Mouse (Mus musculus) forebrain, embryonic 14.5 days (tissue): ENCODE results near the gene Thrsp. TPM values are rescaled to one million over a fixed set of nuclear protein-coding genes. Genes with fewer than 3 reads are reported as not detected.

Experiments
- ATAC-seq: fragments of 200-750 bp; cut with Nextera tagmentation; 2 replicates; pipeline ENCODE4 v1.8.0; 2017; ENCODE audit warnings: mild to moderate bottlenecking, moderate library complexity
- DNase-seq: peaks from one replicate; pipeline ENCODE4 v3.0.0-alpha.2; 2015; ENCODE audit warnings: low spot score
- H3K27ac ChIP-seq: fragments of 300-500 bp; sonication (generic); 2 replicates; pipeline ENCODE4 v1.5.1; 2014; ENCODE audit warnings: low read depth, mild to moderate bottlenecking, control low read depth, low read length, moderate library complexity
- H3K27me3 ChIP-seq: fragments of 300-500 bp; sonication (generic); replicated peaks from 2 replicates; pipeline ENCODE4 v1.6.1; 2014; ENCODE audit warnings: low read length, control low read depth, mixed read lengths; ENCODE audit not compliant: control insufficient read depth, insufficient read depth
- H3K36me3 ChIP-seq: fragments of 300-500 bp; sonication (generic); 2 replicates; pipeline ENCODE4 v1.6.1; 2014; ENCODE audit warnings: low read length, control low read depth; ENCODE audit not compliant: control insufficient read depth, insufficient read depth
- H3K4me1 ChIP-seq: fragments of 300-500 bp; sonication (generic); 2 replicates; pipeline ENCODE4 v1.6.1; 2014; ENCODE audit warnings: antibody characterized with exemption, low read length, control low read depth; ENCODE audit not compliant: control insufficient read depth, insufficient read depth
- H3K4me2 ChIP-seq: fragments of 300-500 bp; sonication (generic); 2 replicates; pipeline ENCODE4 v1.6.1; 2014; ENCODE audit warnings: mild to moderate bottlenecking, control low read depth, low read length
- H3K4me3 ChIP-seq: fragments of 300-500 bp; sonication (generic); 2 replicates; pipeline ENCODE4 v1.5.1; 2014; ENCODE audit warnings: low read depth, low read length, control low read depth
- H3K9ac ChIP-seq: fragments of 300-500 bp; sonication (generic); 2 replicates; pipeline ENCODE4 v1.6.1; 2014; ENCODE audit warnings: mild to moderate bottlenecking, low read length, control low read depth, moderate library complexity
- H3K9me3 ChIP-seq: fragments of 300-500 bp; sonication (generic); replicated peaks from 2 replicates; pipeline ENCODE4 v1.6.1; 2016; ENCODE audit warnings: low read length, control low read depth, mixed read lengths; ENCODE audit not compliant: control insufficient read depth
- WGBS: fragments of 180-500 bp; shearing (Covaris S2); extraction: QIAGEN DNeasy Blood & Tissue Kit; methylation state at CpG from one replicate; pipeline ENCODE4 v1.1.7; 2014; 5-methylcytosine and 5-hydroxymethylcytosine counted together
- polyA plus RNA-seq: library from polyadenylated mRNA; unstranded; fragments of >200 nt; fragmentation: Nextera tagmentation; extraction: Ambion mirVana; gene quantifications from 2 replicates; pipeline ENCODE4 v1.2.1, GENCODE M21; 2014

Thrsp gene
- polyA plus RNA-seq, 1 experiment from 2014 or later = 3.2 TPM

DNA sequence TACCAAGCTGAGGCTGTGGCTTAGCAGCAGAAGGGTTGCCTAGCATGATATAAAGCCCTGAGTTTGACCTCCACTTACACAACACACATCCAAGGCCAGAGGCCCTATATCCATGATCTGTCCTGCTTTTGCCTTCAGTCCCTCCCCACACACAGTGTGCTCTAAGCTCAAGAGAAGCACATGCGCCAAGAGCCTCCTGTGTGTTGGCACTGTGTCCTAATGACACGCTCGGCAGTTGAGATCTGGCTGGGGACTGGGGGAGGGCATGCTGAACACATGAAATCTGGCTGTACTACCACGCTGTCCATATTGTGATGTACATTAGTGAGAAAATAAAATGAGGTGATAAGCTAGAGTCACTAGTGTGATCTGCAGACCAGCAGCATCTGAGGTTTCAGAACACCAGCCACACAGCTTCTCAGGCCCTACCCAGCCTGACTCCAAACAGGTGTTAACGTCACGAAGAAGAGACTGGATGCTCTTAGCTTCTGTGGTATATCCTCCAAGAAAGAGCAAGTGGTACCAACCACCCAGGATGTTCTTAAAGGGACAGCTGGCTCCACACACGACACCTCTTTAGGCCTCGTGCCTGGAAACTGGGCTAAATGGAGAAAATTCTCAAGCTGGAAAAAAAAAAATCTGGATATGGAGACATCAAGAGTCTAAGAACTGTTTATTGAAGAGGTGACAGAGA, 3.6 kb upstream of the Thrsp start:
- WGBS = 54% methylated on average over 8 of the region's 8 CpGs
- Histone ChIP-seq H3K27me3 (no peaks in the 10 kb centered on the region), H3K9me3 (no peaks in the 10 kb centered on the region), H3K27ac (no peak overlapping the region; the same call in 1 of the 2 replicates), H3K36me3 (no peaks in the 10 kb centered on the region), H3K9ac (no peak overlapping the region), H3K4me3 (no peak overlapping the region), H3K4me1 (peaks cover 5% of the 10 kb centered on the region; the same call in 1 of the 2 replicates), H3K4me2 (no peak overlapping the region)
- ATAC-seq = no peak
- DNase-seq = peak; percentile 45

DNA sequence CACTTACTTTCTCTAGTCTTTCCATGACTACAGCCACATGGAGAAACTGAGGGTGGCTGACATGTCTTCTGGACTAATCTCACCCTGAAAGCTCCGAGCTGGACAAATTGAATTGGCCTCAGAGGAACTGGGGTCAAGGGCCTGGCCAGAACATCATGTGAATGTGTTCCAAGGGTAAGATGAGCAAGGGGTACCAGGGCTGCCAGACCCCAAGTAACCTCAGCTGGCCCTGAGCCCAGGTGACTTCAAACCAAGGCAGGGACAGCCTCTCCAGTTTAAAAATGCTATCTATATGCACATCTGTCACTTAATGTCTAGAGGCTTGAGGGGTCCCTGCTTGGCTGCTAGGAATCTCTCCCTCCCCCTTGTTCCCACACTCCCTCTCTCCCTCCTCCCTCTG, 2.9 kb upstream of the Thrsp start:
- H3K4me2 ChIP-seq = no peak overlapping the region
- H3K27ac ChIP-seq = no peak overlapping the region
- 88% methylated on average over 1 of the region's 1 CpGs for WGBS
- ATAC-seq = no peak
- no peaks in the 10 kb centered on the region for H3K9me3 ChIP-seq
- no peak for DNase-seq
- H3K9ac ChIP-seq = no peak overlapping the region
- H3K36me3 ChIP-seq = no peaks in the 10 kb centered on the region
- peaks cover 5% of the 10 kb centered on the region; the same call in 1 of the 2 replicates for H3K4me1 ChIP-seq
- no peak overlapping the region for H3K4me3 ChIP-seq
- H3K27me3 ChIP-seq = no peaks in the 10 kb centered on the region

DNA sequence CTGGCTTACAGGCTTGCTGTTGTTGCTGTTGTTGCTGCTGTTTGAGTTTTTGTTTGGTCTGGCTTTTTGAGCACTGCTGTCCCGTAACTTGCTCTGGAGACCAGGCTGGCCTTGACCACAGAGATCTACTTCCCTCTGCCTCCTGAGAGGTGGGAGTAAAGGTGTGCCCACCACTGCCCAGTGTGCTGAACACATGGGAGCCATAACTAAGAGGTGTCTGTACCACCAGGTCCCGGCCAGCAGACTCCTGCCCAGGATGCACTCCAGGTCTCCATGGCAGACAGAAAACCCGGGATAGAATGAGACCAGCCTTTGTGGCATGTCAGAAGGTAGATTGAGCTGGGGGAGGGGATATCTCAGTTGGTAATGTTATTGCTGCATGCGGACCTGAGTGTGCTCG, 1.6 kb upstream of the Thrsp start:
- Histone ChIP-seq H3K27ac (no peak overlapping the region), H3K4me1 (peaks cover 3% of the 10 kb centered on the region; the same call in 1 of the 2 replicates), H3K9me3 (no peaks in the 10 kb centered on the region), H3K4me2 (no peak overlapping the region), H3K9ac (no peak overlapping the region), H3K36me3 (no peaks in the 10 kb centered on the region), H3K4me3 (no peak overlapping the region), H3K27me3 (no peaks in the 10 kb centered on the region)
- DNase-seq (no peak), ATAC-seq (no peak)
- 88% methylated on average over 5 of the region's 5 CpGs for WGBS

DNA sequence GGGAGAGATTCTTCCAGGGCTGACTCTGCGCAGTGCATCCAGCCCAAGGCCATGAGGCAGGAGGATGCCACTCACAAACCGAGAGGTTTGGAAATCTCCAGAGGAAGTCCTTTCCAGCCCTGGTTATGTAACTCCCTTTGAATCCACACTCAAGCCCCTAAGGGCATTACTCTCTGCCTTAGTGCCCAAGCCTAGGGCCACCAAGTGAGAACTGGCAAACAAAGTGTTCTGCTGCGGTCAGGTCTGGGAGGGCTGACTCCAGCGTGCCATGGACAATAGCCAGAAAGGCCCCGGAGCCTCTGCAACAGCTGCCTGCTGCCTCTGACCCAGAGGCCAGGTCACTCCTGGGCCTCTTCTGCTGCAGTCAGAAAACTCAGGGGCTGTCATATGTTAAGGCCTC, 1.2 kb upstream of the Thrsp start:
- H3K27ac ChIP-seq = no peak overlapping the region
- DNase-seq = no peak
- H3K36me3 ChIP-seq = no peaks in the 10 kb centered on the region
- no peak overlapping the region for H3K4me3 ChIP-seq
- 78% methylated on average over 5 of the region's 5 CpGs for WGBS
- no peak overlapping the region for H3K4me2 ChIP-seq
- no peak overlapping the region for H3K9ac ChIP-seq
- ATAC-seq = no peak
- no peaks in the 10 kb centered on the region for H3K9me3 ChIP-seq
- peaks cover 3% of the 10 kb centered on the region; the same call in 1 of the 2 replicates for H3K4me1 ChIP-seq
- no peaks in the 10 kb centered on the region for H3K27me3 ChIP-seq

DNA sequence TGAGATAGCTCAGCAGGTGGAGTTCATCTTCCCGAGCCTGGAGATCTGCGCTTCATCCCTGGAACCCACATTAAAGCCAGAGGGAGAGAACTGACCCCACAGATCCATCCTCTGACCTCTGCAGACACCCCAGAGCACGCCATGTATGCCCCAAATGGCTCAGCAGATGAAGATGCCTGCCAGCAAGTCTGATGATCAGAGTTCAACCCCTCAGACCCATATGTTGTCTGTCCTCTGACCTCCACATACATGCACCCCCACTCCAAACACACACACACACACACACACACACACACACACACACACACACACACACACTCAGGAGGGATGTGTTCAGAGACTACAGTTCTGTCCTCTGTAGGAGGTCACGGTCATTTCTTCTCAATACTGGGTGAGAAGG, 1.1 kb downstream of the Thrsp start:
- Histone ChIP-seq H3K36me3 (0 out of 2 replicates have a peak, but pooled peaks cover 9% of the 10 kb centered on the region), H3K9me3 (no peaks in the 10 kb centered on the region), H3K9ac (no peak overlapping the region), H3K27me3 (no peaks in the 10 kb centered on the region), H3K4me3 (no peak overlapping the region), H3K4me1 (peaks cover 3% of the 10 kb centered on the region; the same call in 1 of the 2 replicates), H3K27ac (no peak overlapping the region), H3K4me2 (no peak overlapping the region)
- WGBS = 87% methylated on average over 4 of the region's 4 CpGs
- ATAC-seq = no peak
- no peak for DNase-seq

DNA sequence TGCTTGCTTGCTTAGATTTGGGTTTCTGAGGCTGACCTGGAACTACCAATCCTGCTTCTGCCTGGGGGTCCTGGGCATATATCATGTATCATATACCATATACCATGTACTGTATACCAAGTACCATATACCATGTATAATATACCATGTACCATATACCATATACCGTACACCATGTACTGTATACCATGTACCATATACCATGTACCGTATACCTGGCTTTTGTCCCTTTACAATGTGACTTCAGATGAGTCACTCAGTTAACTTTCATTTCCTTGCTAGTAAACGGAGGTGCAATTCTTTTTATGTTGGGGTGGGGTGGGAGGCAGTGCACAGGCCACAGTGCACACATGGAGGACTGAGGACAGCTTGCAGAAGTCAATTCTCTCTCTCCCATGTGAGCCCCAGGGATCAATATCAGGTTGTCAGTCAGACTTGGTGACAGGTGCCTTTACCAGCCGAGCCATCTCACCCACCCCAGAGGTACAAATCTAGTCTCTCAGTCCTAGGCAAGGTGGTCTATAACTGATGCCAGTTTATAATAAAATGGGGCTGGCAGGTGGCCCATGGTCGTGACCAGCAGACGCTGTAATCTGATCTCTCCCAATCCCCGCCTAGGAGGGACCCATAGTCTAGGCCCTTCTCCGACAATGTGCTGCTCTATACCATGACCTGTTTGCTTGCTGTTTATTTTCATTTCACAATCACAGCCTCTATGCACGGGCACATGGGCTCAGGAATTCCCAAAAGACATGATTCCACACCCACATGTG, 2.4 kb downstream of the Thrsp start:
- no peaks in the 10 kb centered on the region for H3K27me3 ChIP-seq
- H3K36me3 ChIP-seq = peaks cover 19% of the 10 kb centered on the region
- H3K27ac ChIP-seq = no peak overlapping the region
- WGBS = 62% methylated on average over 9 of the region's 9 CpGs
- no peak for ATAC-seq
- no peak for DNase-seq
- peaks cover 3% of the 10 kb centered on the region; the same call in 1 of the 2 replicates for H3K4me1 ChIP-seq
- H3K4me3 ChIP-seq = no peak overlapping the region
- H3K9ac ChIP-seq = no peak overlapping the region
- no peak overlapping the region for H3K4me2 ChIP-seq
- H3K9me3 ChIP-seq = no peaks in the 10 kb centered on the region

DNA sequence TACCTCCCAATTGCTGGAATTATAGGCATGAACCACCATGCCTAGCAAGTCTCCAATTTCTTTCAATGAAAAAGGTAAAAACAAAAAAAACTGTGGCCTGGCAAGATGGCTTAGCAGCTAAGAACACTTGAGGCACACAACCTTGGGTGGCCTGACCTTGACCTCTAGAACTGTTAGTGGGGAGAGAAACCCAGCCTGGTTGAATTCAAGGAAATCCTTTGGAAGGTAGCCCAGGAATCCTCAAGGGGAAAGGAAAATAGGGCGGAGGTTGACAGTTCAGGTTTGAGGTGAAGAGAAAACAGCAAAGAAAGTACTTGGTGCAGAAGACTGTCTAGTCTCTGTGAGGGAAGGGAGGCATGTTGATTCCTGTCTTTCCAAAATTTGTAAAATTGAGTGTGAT, 3.1 kb downstream of the Thrsp start:
- no peak overlapping the region for H3K9ac ChIP-seq
- no peak overlapping the region for H3K4me3 ChIP-seq
- no peak overlapping the region for H3K27ac ChIP-seq
- H3K4me1 ChIP-seq = peaks cover 3% of the 10 kb centered on the region; the same call in 1 of the 2 replicates
- no peak overlapping the region for H3K4me2 ChIP-seq
- ATAC-seq (no peak), DNase-seq (no peak)
- peaks cover 26% of the 10 kb centered on the region for H3K36me3 ChIP-seq
- no peaks in the 10 kb centered on the region for H3K27me3 ChIP-seq
- no peaks in the 10 kb centered on the region for H3K9me3 ChIP-seq
- WGBS = 90% methylated on average over 1 of the region's 1 CpGs

DNA sequence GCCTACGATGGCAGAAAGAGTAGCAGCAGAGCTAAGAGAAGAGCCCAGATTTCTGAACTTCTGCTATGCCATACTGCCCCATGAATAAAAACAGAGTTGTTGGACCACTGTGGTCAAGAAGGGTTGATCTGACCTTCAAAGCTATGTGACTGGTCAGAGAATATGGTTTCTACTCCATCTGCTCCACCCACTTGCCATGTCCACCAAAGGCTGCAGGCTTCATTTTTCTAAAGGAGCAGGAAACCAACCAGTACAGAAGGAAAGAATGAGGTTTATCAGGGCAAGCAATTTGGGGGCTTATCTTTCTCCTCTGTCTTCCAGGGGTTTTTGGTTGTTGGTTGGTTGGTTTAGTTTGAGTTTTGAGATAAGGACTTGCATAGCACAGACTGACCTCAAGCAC, 3.5 kb downstream of the Thrsp start:
- Histone ChIP-seq H3K4me2 (no peak overlapping the region), H3K9me3 (no peaks in the 10 kb centered on the region), H3K27ac (no peak overlapping the region), H3K27me3 (no peaks in the 10 kb centered on the region), H3K9ac (no peak overlapping the region), H3K4me1 (peaks cover 3% of the 10 kb centered on the region; the same call in 1 of the 2 replicates), H3K4me3 (no peak overlapping the region), H3K36me3 (peaks cover 30% of the 10 kb centered on the region)
- DNase-seq (no peak), ATAC-seq (no peak)
- 94% methylated on average over 1 of the region's 1 CpGs for WGBS

DNA sequence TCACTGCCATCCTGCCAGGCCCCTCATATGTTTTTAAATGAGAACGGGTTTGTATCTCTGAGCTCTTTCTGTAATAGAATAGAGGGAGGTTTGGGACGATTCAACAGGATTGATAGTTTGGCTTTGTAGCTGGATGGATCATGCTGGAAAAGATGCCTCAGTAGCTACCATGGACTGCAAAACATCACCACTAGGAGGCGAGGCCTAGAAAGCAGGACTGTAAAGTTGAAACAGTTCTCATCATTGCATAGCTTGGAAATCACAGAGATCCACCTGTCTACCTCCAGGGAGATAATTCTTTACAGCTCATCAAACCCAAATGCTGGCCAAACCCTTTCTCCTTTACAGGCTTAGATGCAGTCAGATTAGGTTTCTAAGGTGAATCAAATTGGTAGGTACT, 6.0 kb downstream of the Thrsp start:
- DNase-seq (no peak), ATAC-seq (no peak)
- Histone ChIP-seq H3K4me1 (no peaks in the 10 kb centered on the region), H3K4me3 (no peak overlapping the region), H3K27me3 (no peaks in the 10 kb centered on the region), H3K36me3 (peaks cover 48% of the 10 kb centered on the region), H3K27ac (no peak overlapping the region), H3K9ac (no peak overlapping the region), H3K9me3 (no peaks in the 10 kb centered on the region), H3K4me2 (no peak overlapping the region)
- 85% methylated on average over 3 of the region's 3 CpGs for WGBS
